Mouse (Mus musculus): ENCODE data around the gene Adam10.
A peak's percentile ranks its signal among the peaks of the same experiment; 100 is the strongest.

The Adam10 gene

DNA sequence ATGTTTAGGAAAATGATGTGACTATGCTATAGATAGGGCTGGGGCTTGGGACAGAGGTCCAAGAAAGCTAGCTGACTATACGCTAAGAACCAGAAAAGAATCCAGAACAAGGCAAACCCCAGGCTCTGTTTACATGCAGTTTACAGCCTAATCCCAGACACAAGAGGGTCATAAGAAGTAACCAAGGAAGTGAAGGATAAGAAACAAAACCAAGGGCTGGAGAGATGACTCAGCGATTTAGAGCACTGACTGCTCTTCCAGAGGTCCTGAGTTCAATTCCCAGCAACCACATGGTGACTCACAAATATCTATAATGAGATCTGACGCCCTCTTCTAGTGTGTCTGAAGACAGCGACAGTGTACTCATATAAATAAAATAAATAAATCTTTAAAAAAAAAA, 3.7 kb upstream of the Adam10 start:
- DNase-seq = no peak

DNA sequence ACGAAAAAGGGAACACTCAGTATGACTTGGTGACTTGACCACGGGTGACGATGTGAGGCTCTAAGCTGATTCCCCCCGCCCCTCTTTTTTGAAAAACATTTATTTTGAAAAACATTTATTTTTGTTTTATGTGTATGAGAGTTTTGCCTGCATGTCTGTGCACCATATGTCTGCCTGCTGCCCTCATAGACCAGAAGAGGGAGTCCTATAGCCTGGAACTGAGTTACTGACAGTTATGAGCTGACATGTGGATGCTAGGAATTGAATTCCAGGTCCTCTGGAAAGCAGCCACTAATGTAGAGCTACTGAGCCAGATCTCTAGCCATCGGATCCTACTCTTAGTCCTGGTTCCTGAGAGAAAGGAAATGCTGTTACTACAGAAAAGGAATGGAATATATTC, 2.8 kb upstream of the Adam10 start:
- DNase-seq = no peak

DNA sequence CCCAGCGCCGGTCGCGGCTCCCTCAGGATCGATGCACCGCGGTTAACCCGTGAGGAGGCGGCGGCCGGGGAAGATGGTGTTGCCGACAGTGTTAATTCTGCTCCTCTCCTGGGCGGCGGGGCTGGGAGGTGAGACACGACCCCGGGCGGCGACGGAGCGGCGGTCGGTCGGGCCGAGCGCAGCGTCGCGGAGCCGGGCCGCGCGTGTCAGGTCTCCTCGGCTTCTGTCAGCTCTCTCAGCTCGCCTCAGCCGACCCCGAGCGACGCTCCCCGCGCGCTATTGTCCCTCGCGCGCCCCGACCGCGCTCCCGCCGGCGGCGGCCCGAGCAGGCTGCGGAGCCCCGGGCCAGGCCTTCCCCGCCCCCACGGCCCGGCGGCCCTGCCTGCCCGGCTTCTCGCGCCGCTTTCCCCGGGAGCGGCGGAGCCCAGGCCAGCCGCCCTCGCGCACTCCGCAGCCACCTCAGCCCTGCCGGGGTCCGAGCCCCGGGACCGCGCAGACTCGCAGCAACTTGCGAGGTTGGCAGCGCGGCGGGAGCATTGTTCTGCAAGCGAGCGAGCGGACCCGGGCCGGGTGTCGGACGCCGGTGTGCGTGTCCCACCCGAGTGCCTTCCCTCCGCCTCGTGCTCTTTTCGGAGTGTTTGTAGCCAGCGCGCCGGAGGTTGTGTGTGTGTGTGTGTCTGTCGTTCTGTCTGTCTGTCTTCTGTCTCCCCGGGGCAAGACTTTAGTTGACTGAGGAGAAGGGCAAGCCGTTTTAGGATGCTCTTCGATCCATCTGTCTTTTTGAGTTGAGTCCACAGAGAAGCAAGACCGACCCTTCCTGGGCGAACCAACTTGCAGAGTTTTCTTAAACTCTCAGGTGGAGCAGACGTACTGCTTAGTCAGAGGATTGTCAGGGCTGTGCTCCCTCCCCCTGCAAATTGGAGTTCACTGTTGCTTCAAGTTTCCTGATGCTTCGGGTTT, 615 bp downstream of the Adam10 start:
- peak; percentile 63 for DNase-seq

DNA sequence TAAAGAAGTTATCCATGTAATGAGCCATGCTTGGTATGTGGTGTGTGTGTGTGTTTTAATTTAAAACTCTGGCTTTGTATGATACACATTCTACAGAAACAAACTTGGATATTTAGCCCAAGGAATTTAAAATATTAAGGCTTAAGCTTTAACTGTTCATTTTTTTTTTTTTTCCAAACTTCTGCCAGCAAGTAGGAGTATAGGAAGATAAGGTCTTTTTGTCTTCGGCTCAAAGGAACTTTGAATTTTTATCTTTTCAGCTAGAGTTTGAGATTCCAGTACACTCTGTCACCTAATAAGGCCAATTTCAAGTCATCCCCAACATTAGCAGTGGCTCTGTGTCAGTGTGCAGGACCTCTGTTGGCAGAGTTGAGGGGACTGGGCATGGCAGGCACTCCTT, 3.4 kb downstream of the Adam10 start:
- no peak for DNase-seq

DNA sequence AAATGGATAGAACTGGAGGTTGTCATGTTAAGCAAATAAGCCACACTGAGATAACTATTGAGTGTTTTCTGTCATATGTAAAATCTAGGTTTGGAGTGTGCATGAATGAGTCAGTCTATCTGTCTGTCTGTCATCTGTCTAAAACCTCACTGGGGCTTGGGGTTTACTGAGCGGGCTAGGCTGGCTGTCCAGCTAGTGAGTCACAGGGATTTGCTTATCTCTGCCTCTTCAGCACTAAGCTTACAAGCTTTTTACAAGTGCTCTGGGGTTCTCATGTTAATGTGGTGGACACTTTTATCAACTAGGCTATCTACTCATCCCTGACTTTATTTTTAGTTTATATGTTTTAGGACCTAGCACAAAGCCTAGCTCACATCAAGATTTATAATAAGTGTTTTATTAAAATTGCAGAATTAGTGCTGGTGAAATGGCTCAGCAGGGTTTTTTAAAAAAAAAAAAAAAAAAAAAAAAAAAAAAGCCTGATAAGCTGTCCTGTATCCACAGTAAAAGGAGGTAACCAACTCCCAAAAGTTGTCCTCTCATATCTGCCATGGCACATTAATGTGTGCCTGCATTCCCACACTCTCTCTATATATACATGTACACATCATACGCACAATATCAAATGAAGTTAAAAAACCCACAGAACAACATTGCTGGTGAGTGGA, 9.6 kb downstream of the Adam10 start:
- no peak for DNase-seq

DNA sequence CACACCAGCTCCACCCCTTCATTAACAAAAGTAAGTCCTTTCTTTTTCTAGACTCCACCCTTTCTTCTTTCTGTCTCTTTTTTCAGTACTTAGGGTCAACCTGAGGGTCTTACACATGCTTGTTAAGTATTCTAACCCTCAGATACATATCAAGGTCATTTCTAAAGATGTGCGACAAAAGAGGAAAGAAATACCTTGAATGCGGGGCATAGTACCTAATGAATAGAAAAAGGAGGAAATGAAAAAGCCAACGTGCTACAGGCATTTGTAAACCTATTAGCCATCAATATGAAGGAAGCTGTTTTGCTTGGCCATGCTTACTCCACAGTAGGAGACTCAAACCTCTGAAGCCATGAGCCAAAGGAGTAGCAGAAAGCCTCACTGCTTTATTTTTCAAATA, 11.1 kb downstream of the Adam10 start:
- no peak for DNase-seq

DNA sequence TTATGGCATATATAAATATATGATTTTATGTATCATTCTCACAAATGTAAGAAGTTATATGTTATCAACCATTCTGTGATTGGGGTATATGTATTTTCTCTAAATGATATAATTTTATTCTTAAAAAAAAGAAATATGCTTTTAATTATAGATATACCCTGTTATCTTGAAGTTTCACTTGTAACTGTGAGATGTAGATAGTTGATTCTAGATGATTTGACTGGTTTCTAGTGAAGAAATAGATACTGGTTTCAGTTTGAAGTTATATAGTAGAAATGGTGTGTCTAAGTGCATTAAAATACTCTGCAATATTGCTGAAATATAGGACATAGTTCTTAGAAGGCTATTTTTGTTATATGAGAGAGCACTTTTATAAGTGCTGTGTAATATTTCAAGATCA, 11.8 kb downstream of the Adam10 start:
- no peak for DNase-seq

DNA sequence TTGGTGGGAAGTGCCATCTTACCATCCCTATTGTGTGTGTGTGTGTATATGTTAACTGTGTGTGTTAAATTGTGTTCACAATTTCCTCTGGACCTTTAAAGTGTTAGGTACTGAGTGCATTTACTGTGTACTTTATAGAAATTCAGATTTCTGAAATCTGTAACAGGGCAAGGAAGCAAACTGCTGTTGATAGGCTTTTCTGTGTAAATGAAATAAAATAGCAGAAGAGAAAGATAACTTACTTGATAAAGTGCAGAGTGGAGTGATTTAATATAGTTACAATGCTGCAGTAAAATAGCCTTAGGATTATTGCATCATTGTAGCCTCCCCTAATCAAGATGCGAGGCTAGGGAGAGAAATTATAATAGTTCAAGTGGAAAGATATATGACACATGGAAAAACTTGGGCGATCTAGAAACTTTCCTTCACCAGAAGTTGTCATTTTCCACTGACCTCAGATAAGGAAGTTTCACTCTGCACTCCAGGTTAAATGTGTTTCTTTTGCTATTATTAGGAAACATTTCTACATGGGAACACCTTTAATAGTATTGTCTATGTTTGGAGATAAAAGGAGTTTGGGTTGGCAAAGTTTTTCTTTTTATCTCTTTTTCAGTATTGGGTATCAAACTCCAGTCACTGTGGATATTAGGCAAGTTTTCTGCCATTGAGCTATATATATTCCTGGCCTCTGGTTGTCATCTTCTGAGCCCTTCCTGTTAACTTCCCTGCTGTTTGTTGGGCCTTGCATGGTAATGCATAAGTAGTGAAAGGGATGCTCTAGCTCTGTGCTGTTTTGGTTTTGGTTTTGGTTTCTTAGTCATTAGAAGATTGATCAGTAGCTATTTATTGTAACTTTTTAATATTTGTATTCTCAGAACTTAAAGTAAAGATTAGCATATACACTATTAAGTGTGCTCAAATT, 13.2 kb downstream of the Adam10 start:
- no peak for DNase-seq

DNA sequence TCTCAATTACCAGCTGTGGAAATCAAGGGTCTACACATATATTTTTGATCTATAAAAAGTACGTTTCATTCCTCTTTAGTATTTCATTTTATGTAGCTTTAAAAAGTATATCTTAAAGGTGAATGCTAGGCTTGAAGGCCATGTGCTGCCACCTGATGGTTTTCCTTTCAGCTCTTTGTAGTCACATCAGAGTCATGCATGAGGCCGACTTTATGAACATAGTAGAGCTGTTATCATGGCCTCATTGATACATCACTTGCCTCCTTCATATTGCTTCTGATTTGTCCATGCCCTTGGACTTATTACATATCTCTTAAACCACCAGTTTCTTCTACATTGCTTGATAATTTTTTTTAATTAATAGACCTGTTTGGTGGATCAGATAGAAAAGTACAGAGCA, 16.9 kb downstream of the Adam10 start:
- DNase-seq = no peak

DNA sequence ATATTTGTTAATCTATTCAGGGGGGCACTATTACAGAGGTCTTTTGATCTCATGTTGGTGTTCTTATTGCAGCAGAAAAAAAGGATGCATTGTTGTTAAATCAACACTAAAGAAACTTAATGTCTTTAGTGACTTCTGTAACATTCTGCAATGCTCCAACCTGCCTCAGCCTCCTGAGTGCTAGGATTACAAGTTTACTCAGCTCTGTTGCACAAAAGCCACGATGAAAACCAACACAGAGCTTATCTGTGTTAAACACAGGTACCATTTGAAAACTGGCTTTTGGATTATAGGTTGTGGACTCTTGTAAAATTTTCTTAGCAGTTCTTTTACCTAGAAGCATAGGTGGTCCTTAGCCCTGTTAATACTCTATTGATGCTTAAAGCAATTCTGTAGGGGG, 19.3 kb downstream of the Adam10 start:
- DNase-seq = no peak

DNA sequence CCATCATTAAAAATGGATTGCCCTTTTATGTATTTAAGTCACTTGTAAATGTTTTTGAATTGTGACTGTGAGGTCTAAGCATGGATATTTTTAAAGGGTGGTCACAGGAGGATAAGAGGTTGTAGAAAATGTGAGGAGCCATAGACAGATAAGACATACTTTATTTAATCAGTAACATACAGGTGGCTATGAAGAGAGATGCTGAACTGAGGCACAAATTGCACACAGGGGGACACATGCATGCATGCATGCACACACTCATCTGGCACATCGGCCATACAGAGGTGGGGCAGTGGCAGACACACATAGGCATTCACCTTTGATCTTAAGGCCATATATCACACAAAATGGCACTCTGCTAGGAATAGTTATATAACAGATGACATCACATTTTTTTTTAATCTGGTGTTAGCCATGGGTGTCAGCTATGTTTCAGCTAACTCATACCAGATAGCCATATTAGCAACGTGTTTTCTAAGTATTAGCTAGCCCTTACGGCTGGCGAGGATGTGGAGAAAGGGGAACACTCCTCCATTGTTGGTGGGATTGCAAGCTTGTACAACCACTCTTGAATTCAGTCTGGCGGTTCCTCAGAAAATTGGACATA, 24.9 kb downstream of the Adam10 start:
- no peak for DNase-seq

DNA sequence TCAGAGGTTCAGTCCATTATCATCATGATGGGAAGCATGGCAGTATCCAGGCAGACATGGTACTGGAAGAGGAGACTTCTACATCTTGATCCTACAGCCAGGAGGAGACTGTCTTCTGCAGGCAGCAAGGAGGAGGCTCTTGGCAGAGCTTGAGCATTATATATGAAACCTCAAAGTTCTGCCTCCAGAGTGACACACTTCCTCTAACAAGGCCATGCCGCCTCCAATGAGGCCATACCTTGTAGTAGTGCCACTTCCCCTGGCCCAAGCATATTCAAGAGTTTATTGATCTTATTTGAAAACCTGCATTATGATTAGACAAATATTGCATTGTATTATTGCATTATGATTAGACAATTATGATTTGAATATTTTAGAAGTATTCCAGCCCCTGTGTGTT, 27.6 kb downstream of the Adam10 start:
- DNase-seq = no peak

DNA sequence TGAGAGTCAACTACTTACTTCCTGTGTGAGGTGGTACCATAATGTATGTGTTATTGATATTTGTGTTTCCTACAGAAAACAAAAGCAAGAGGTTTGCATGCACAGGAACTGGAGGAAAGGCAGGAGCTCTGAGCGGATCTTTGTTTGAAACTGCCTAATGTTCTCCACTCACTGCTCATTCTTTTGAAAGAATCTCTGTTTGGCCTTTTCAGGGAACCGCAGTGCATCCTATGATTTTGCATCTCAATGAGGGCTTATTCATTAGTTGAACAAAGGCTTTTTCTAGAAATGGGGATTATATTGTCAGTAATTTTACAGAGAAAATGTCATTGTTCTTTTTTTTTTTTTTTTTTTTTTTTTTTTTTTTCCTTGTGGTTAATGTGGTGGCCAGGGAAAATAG, 50.7 kb downstream of the Adam10 start:
- no peak for DNase-seq

DNA sequence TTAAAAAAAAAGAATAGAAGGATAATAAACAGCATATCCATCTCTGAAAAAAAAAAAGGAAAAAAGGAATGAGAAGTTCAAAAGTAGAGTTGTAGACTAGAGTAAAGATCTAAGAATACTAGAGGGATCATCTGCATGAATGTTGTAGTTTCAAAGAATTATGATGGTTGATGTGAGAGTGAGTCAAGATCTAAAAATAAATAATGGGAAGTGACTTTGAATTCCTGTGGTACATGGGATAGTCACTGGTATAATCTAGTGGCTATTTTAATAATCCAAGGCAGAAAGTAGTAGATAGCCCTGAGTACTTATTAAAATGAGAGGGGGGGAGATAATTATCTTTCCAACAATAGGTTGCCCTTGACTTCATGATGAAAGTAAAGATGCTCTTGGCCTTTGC, 52.3 kb downstream of the Adam10 start:
- no peak for DNase-seq

DNA sequence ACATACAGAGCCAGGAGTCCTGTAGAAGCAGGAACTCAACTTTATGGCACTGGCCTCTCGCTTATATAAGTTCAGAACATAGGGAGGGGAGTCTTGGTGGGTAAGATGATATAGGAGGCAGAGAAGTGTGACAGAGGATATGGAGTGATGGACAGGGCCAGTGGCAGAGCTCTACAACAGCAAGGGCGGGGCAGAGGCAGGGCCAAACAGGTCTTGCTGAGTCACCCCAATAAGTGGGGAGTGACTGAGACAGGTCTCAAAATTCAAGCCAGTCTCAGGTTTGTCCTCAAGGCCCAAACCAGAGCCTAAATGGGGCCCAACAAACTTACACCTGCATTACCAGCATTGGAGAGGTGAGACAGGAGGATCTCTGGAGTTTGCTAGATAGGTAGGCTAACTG, 54.4 kb downstream of the Adam10 start:
- no peak for DNase-seq

DNA sequence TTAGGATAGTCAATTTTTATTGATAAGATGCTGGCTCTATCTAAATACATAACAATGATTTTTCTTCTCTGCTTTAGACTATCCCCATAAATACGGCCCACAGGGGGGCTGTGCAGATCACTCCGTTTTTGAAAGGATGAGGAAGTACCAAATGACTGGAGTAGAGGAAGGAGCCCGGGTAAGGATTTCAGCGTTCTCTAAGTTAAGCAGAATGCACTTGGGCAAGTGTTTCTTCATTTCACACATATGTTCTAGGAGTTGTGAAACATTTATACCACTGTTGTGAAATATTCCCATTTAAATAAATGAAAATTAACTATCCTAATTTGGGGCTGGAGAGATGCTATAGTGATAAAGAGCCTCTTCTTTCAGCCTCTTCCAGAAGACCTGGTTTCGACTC, 61.2 kb downstream of the Adam10 start:
- no peak for DNase-seq

DNA sequence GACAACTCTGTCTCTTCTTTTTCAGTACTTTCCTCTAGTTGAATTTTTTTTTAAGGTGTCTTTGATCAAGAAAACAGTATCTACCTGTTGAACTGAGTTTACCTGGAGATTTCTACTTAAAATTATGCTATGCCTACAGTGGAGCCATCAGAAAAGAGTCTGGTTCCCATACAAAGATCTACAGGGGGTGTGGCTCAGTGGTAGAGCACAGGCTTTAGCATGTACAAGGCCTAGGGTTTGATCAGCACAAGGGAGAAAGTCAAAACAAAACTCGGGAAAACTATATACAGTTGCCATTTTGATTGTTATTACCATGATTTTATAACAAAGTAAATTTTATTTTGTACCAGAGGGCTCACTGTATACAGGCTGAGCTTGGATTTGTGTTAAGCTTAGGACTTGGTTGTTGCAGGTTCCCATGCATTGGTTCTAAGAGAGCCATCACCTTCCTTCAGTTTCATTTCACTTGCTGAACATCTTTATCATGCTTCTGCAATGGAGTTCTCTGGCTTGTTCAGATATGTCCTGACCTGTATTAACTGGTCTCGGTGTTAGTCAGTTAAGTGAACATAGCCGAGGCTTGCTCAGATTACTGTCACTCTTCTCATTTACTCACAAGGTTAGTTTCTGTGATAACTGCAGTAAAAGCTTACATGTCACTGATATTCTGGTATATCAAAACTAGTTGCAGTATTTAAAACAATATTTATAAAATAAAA, 72.9 kb downstream of the Adam10 start:
- DNase-seq = no peak

DNA sequence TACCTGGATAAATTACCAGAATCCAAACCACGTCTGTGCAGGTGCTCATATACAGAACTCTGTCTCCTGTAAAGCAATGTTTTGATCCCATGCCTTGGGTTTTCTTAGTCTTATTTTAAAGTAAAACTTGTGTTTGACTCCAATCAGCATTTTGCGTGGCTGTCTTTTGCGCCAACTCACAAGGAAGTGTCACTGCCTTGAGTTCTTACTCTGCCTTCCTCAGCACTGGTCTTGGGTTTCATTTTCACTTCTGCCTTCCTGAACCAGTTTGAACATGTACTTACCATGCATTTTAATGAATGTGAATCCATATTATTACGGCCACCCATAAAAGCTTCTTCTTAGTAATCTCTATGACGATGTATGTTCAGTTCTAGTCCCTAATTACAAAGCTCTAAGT, 82.2 kb downstream of the Adam10 start:
- DNase-seq = no peak

DNA sequence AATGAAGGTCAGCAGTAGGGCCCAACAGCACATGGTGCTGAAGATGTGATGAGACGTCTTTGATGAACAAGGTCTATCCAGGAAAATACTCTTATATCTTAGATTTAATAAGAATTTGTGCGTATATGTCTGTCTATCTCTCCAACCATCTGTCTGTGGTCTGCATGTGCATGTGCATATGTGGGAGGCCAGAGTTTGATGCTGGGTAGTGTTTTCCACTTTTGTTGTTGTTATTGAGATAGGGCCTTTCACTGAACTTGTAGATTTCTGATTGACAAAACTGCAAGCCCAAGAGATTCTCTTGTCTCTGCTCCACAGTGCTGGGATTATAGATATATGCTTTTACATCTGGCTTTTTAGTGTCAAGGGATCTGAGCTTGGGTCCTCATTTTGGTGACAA, 96.7 kb downstream of the Adam10 start:
- no peak for DNase-seq

DNA sequence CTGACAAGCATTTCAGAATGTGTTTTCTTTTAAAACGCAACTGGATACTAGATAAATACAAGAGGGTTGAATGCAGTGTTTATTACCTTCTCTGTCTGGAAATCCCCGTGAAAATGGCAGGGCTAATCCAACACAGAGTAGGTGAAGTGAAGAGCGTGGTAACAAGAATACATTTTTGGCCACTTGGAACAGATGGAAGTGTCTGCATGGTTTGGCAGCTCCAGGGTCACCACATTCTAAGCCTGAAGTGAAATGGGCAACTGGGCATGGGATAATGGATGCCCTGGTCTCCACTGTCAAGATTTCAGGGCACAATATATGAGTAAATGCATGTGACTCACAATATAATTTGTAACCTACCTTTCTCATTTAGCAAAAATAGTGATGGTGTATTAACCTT, 103.4 kb downstream of the Adam10 start:
- DNase-seq = no peak

DNA sequence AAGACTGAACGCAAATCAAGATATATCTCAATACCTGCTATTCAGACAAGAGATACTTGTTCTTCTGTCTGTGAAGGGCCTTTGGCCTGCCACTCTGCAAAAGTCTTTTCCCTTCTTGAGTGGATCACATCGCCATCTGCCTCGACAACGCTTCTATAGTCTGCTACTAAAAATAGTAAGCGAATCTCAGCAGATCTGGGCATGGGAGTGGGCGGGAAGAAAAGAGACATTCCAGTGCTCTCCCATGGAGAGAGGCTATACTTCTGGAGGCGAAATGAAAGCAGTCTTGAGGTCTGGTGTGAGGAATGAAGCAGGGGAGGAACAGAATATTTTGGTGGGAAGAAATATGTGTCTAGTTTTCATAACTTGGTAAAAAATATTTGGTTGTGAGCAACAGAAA, 109.9 kb downstream of the Adam10 start:
- no peak for DNase-seq

DNA sequence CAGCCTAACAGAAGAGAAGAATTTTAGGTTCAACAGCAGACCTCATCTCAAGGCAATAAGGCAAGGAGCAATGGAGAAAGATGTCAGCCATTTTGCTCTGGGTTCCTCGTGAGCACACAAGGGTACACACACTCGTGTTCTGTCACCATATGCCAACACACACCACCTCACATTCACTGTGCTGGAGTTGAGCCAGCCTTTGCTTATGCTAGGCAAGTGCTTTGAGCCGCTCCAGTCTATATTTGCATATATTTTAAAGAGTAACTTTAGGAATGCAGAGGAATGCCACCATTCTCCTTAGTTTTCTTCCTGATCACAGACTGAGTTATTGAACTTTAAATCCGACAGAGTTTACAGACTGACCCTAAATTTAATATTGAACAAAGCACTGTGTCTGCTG, 111.8 kb downstream of the Adam10 start:
- DNase-seq = peak; percentile 72

Measured in kidney, postnatal 14 days (tissue).